ENCODE assay signal across 32 mouse cellular contexts in genomic region chr15:98591396-98591795, GRCm38 (mm10). TPM values are rescaled to one million over a fixed set of nuclear protein-coding genes. Genes with fewer than 3 reads are reported as not detected.
DNase-seq lines count a peak whose midpoint lies in the region; ATAC-seq and TF ChIP-seq lines count a peak whose summit lies in the region.
"Had no signal": no experiment of that assay in that cellular context is flagged by ENCODE, and none has a peak within 500 bp of the region (broad histone marks: within the 10 kb centered on the region; RNA-seq: fewer than 3 reads in every experiment).

No protein-coding gene starts in this region.

- TF ChIP-seq POLR2A in heart, adult 2 months (IDR thresholded peaks at IDR 0.05; ENCODE audit: insufficient read depth, low read depth, low read length): no peak
- no peak for TF ChIP-seq POLR2A in liver, adult 2 months (IDR thresholded peaks at IDR 0.05; ENCODE audit: extremely low read depth, insufficient read depth, low read length)

- 33% methylated on average over 4 of the region's 4 CpGs for WGBS in heart, adult 2 months
- 51% methylated on average over 4 of the region's 4 CpGs for WGBS in liver, adult 2 months
- WGBS in liver, embryonic 12.5 days (ENCODE audit: insufficient replicate concordance): 76% methylated on average over 4 of the region's 4 CpGs

- H3K4me3 ChIP-seq in heart, adult 2 months: no peak overlapping the region
- no peak overlapping the region for H3K4me3 ChIP-seq in liver, adult 2 months (ENCODE audit: insufficient read depth, low read depth, low read length)
- H3K4me3 ChIP-seq in liver, embryonic 12.5 days: no peak overlapping the region
- no peak overlapping the region for H3K4me3 ChIP-seq in brown adipose tissue, adult 24 weeks (ENCODE audit: insufficient read depth, low read depth, low read length)
- H3K4me3 ChIP-seq: embryonic facial prominence, embryonic 12.5 days; embryonic facial prominence, embryonic 15.5 days; heart, embryonic 12.5 days; heart, embryonic 15.5 days; hindbrain, embryonic 10.5 days; hindbrain, embryonic 13.5 days; intestine, embryonic 15.5 days had no signal

- no peak for TF ChIP-seq CTCF in heart, adult 2 months (IDR thresholded peaks at IDR 0.05)
- TF ChIP-seq CTCF in liver, adult 2 months (IDR thresholded peaks at IDR 0.05; ENCODE audit: low read depth, low read length): no peak

- no peak for ATAC-seq in liver, embryonic 12.5 days
- ATAC-seq: activated CD4-positive, CD25-positive, alpha-beta regulatory T cell, adult 4 months; forebrain, embryonic 14.5 days; forebrain, postnatal 0 days; hindbrain, embryonic 16.5 days; intestine, embryonic 15.5 days had no signal

- no peaks in the 10 kb centered on the region for H3K9me3 ChIP-seq in liver, embryonic 12.5 days (replicated peaks)
- H3K9me3 ChIP-seq: embryonic facial prominence, embryonic 12.5 days; embryonic facial prominence, embryonic 15.5 days; G1E; heart, embryonic 12.5 days; heart, embryonic 15.5 days; hindbrain, embryonic 10.5 days; hindbrain, embryonic 13.5 days; intestine, embryonic 15.5 days had no signal

- no peak overlapping the region for H3K4me2 ChIP-seq in liver, embryonic 12.5 days
- H3K4me2 ChIP-seq: embryonic facial prominence, embryonic 12.5 days; embryonic facial prominence, embryonic 15.5 days; heart, embryonic 12.5 days; heart, embryonic 15.5 days; hindbrain, embryonic 13.5 days; intestine, embryonic 15.5 days had no signal

- no peaks in the 10 kb centered on the region for H3K27me3 ChIP-seq in heart, adult 2 months (ENCODE audit: control insufficient read depth, insufficient read depth, low read length)
- no peaks in the 10 kb centered on the region for H3K27me3 ChIP-seq in liver, adult 2 months (ENCODE audit: control insufficient read depth, insufficient read depth, low read length)
- H3K27me3 ChIP-seq in liver, embryonic 12.5 days (replicated peaks): no peaks in the 10 kb centered on the region
- H3K27me3 ChIP-seq: embryonic facial prominence, embryonic 12.5 days; embryonic facial prominence, embryonic 15.5 days; heart, embryonic 12.5 days; heart, embryonic 15.5 days; hindbrain, embryonic 13.5 days; intestine, embryonic 15.5 days had no signal

- H3K79me2 ChIP-seq in heart, adult 2 months (replicated peaks; ENCODE audit: control insufficient read depth, insufficient read depth, low read length): no peaks in the 10 kb centered on the region
- no peaks in the 10 kb centered on the region for H3K79me2 ChIP-seq in liver, adult 2 months (ENCODE audit: control insufficient read depth, insufficient read depth, low read length)

- peak in 1 of 2 experiments; percentile 22 for DNase-seq in heart, adult 2 months
- DNase-seq in heart, postnatal 4 days: no peak
- peak; percentile 76 for DNase-seq in liver, adult 2 months (ENCODE audit: extremely low read depth, low read depth, low spot score)
- peak; percentile 38 for DNase-seq in MN1 (ENCODE audit: low spot score)
- no peak for DNase-seq in embryo, embryonic 10 days (ENCODE audit: low spot score)
- DNase-seq: adrenal gland, adult 8-10 months; adrenal gland, postnatal 25 days; B cell, adult 2 months; cerebellum, adult 18-20 months; cerebellum, adult 9-10 months; cerebellum, postnatal 14 days; forebrain, postnatal 0 days; gastrocnemius, postnatal 36 days; heart, postnatal 14 days; kidney, adult 11 months had no signal

- intact Hi-C loops in heart, adult 2 months (cut with DNase I): no loop called here

- H3K9ac ChIP-seq in heart, adult 2 months (ENCODE audit: low read depth, low read length): no peak overlapping the region
- H3K9ac ChIP-seq in liver, adult 2 months (ENCODE audit: low read depth, low read length): no peak overlapping the region
- H3K9ac ChIP-seq in liver, embryonic 12.5 days: no peak overlapping the region
- H3K9ac ChIP-seq: embryonic facial prominence, embryonic 12.5 days; embryonic facial prominence, embryonic 15.5 days; forebrain, postnatal 0 days; heart, embryonic 12.5 days; heart, embryonic 15.5 days; hindbrain, embryonic 13.5 days; intestine, embryonic 15.5 days had no signal

- H3K27ac ChIP-seq in heart, adult 2 months: peak overlapping the region; percentile 3; the same call in 1 of the 2 replicates
- no peak overlapping the region for H3K27ac ChIP-seq in liver, adult 2 months (replicated peaks; ENCODE audit: insufficient read depth, low read depth, low read length)
- H3K27ac ChIP-seq in liver, embryonic 12.5 days: no peak overlapping the region
- 0 out of 2 replicates have a peak overlapping the region, but pooled peaks have one; percentile 47 for H3K27ac ChIP-seq in brown adipose tissue, adult 24 weeks (replicated peaks; ENCODE audit: low read depth, low read length)
- H3K27ac ChIP-seq: embryonic facial prominence, embryonic 12.5 days; embryonic facial prominence, embryonic 15.5 days; heart, embryonic 15.5 days; hindbrain, embryonic 10.5 days; hindbrain, embryonic 13.5 days; intestine, embryonic 15.5 days had no signal

- TF ChIP-seq EP300 in heart, adult 2 months (IDR thresholded peaks at IDR 0.05; ENCODE audit: insufficient read depth, low read depth, low read length): no peak

- peaks cover 5% of the 10 kb centered on the region; the same call in 1 of the 2 replicates for H3K36me3 ChIP-seq in heart, adult 2 months (ENCODE audit: control insufficient read depth, insufficient read depth, low read length)
- peaks cover 7% of the 10 kb centered on the region for H3K36me3 ChIP-seq in liver, adult 2 months (ENCODE audit: control insufficient read depth, insufficient read depth, low read length)
- H3K36me3 ChIP-seq in liver, embryonic 12.5 days: peaks cover 68% of the 10 kb centered on the region
- H3K36me3 ChIP-seq: G1E had no signal

- no peaks in the 10 kb centered on the region for H3K4me1 ChIP-seq in heart, adult 2 months (ENCODE audit: control insufficient read depth, insufficient read depth, low read length)
- H3K4me1 ChIP-seq in liver, adult 2 months (ENCODE audit: control insufficient read depth, insufficient read depth, low read length): 0 out of 2 replicates have a peak, but pooled peaks cover 3% of the 10 kb centered on the region
- peaks cover 56% of the 10 kb centered on the region for H3K4me1 ChIP-seq in liver, embryonic 12.5 days
- H3K4me1 ChIP-seq in brown adipose tissue, adult 24 weeks (ENCODE audit: control insufficient read depth, insufficient read depth, insufficient read length, low read length): no peaks in the 10 kb centered on the region
- H3K4me1 ChIP-seq: embryonic facial prominence, embryonic 12.5 days; embryonic facial prominence, embryonic 15.5 days; heart, embryonic 12.5 days; heart, embryonic 15.5 days; hindbrain, embryonic 13.5 days had no signal

RNA-seq across cellular contexts. Expression of gene Adcy6, which starts 18.5 kb away (rescaled TPM):
- 100 to 1,000 TPM; 153 to 220 TPM for total RNA-seq in heart, adult 2 months (2021)
- polyA plus RNA-seq in heart, adult 2 months (2012; rRNA removed): 136 and 211 TPM in 2 replicates
- 100 to 1,000 TPM; 141 to 152 TPM for total RNA-seq in heart, postnatal 4 days (2021)
- total RNA-seq in liver, adult 2 months (2014; rRNA removed): 8.9 and 11.8 TPM in 2 replicates
- polyA plus RNA-seq in liver, adult 2 months (2012; rRNA removed): 13.7 and 16.3 TPM in 2 replicates
- polyA plus RNA-seq in liver, embryonic 12.5 days (2016; fragmentation: Nextera tagmentation; extraction: Ambion mirVana): 9.7 and 10.2 TPM in 2 replicates
- 37.3 and 42.5 TPM in 2 replicates for polyA plus RNA-seq in brown adipose tissue, adult 24 weeks (2012; ENCODE audit: insufficient read depth, insufficient read length, missing spikeins)
- polyA plus RNA-seq: G1E had no signal

RNA-seq across cellular contexts. Expression of gene 4930415O20Rik, which starts 20.6 kb away (rescaled TPM):
- 1 to 10 TPM; 1.6 to 2.1 TPM for total RNA-seq in heart, adult 2 months (2021)
- polyA plus RNA-seq in heart, adult 2 months (2012; rRNA removed): not detected in 2 replicates
- not detected for total RNA-seq in heart, postnatal 4 days (2021)
- total RNA-seq in liver, adult 2 months (2014; rRNA removed): not detected in 2 replicates
- polyA plus RNA-seq in liver, adult 2 months (2012; rRNA removed): not detected in 2 replicates
- polyA plus RNA-seq in liver, embryonic 12.5 days (2016; fragmentation: Nextera tagmentation; extraction: Ambion mirVana): not detected in 2 replicates
- polyA plus RNA-seq in brown adipose tissue, adult 24 weeks (2012; ENCODE audit: insufficient read depth, insufficient read length, missing spikeins): 5.1 and 14.0 TPM in 2 replicates
- total RNA-seq: adrenal gland, adult 8-10 months; adrenal gland, postnatal 25 days; CH12.LX; forebrain, postnatal 0 days; G1E; granulocyte monocyte progenitor cell, adult 5-6 weeks had no signal
- polyA plus RNA-seq: activated CD4-positive, CD25-positive, alpha-beta regulatory T cell, adult 4 months; brain, embryonic 14.5 days; embryonic facial prominence, embryonic 12.5 days; forebrain, embryonic 11.5 days; forebrain, embryonic 14.5 days; G1E; heart, embryonic 12.5 days; hindbrain, embryonic 10.5 days; hindbrain, embryonic 13.5 days; intestine, embryonic 15.5 days had no signal

RNA-seq across cellular contexts. Expression of gene Ccnt1, which starts 20.7 kb away (rescaled TPM):
- total RNA-seq in heart, adult 2 months (2021): 10 to 100 TPM; 26.8 to 27.6 TPM
- 9.3 and 15.4 TPM in 2 replicates for polyA plus RNA-seq in heart, adult 2 months (2012; rRNA removed)
- total RNA-seq in heart, postnatal 4 days (2021): 10 to 100 TPM; 33.8 to 34.1 TPM
- 13.5 and 13.8 TPM in 2 replicates for total RNA-seq in liver, adult 2 months (2014; rRNA removed)
- polyA plus RNA-seq in liver, adult 2 months (2012; rRNA removed): 5.4 and 7.4 TPM in 2 replicates
- polyA plus RNA-seq in liver, embryonic 12.5 days (2016; fragmentation: Nextera tagmentation; extraction: Ambion mirVana): 34.4 and 35.5 TPM in 2 replicates
- polyA plus RNA-seq in brown adipose tissue, adult 24 weeks (2012; ENCODE audit: insufficient read depth, insufficient read length, missing spikeins): 16.4 and 18.1 TPM in 2 replicates

RNA-seq across cellular contexts. Expression of gene Cacnb3, which starts 39.2 kb away (rescaled TPM):
- total RNA-seq in heart, adult 2 months (2021): 1 to 10 TPM; 2.6 to 2.7 TPM
- 6.5 and 7.7 TPM in 2 replicates for polyA plus RNA-seq in heart, adult 2 months (2012; rRNA removed)
- 10 to 100 TPM; 15.5 to 15.8 TPM for total RNA-seq in heart, postnatal 4 days (2021)
- total RNA-seq in liver, adult 2 months (2014; rRNA removed): 0.27 and 0.28 TPM in 2 replicates
- polyA plus RNA-seq in liver, adult 2 months (2012; rRNA removed): 0.75 and 0.86 TPM in 2 replicates
- polyA plus RNA-seq in liver, embryonic 12.5 days (2016; fragmentation: Nextera tagmentation; extraction: Ambion mirVana): 3.8 and 4.9 TPM in 2 replicates
- polyA plus RNA-seq in brown adipose tissue, adult 24 weeks (2012; ENCODE audit: insufficient read depth, insufficient read length, missing spikeins): 0.46 and 0.95 TPM in 2 replicates
- total RNA-seq: granulocyte monocyte progenitor cell, adult 5-6 weeks had no signal

RNA-seq across cellular contexts. Expression of gene Kansl2, which starts 57.3 kb away (rescaled TPM):
- total RNA-seq in heart, adult 2 months (2021): 10 to 100 TPM; 74.5 to 86.0 TPM
- 37.0 and 50.2 TPM in 2 replicates for polyA plus RNA-seq in heart, adult 2 months (2012; rRNA removed)
- 10 to 100 TPM; 88.8 to 93.8 TPM for total RNA-seq in heart, postnatal 4 days (2021)
- total RNA-seq in liver, adult 2 months (2014; rRNA removed): 17.9 and 22.2 TPM in 2 replicates
- 18.0 and 21.9 TPM in 2 replicates for polyA plus RNA-seq in liver, adult 2 months (2012; rRNA removed)
- polyA plus RNA-seq in liver, embryonic 12.5 days (2016; fragmentation: Nextera tagmentation; extraction: Ambion mirVana): 78.4 and 78.5 TPM in 2 replicates
- 33.1 and 38.0 TPM in 2 replicates for polyA plus RNA-seq in brown adipose tissue, adult 24 weeks (2012; ENCODE audit: insufficient read depth, insufficient read length, missing spikeins)

Comparison
In these comparisons a context has a peak if more than half of its experiments do, and no peak if none do; other contexts are left out.
1. DNase-seq: peak in liver, adult 2 months (single experiment) and MN1 (single experiment); none in heart, postnatal 4 days (single experiment) and embryo, embryonic 10 days (single experiment).
2. H3K27ac ChIP-seq: peak in heart, adult 2 months (single experiment) and brown adipose tissue, adult 24 weeks (single experiment); none in liver, adult 2 months (single experiment) and liver, embryonic 12.5 days (single experiment).